Mouse (Mus musculus) heart, embryonic 13.5 days (tissue): Measurements from ENCODE around the gene 4933400A11Rik. TPM values are rescaled to one million over a fixed set of nuclear protein-coding genes. Genes with fewer than 3 reads are reported as not detected.
A peak's percentile ranks its signal among the peaks of the same experiment; 100 is the strongest.

ENCODE experiments used
- ATAC-seq: fragments of 200-750 bp; cut with Nextera tagmentation; 2 replicates; pipeline ENCODE4 v1.8.0; 2017; ENCODE audit warnings: moderate TSS enrichment; ENCODE audit not compliant: insufficient number of reproducible peaks, low FRiP score, low TSS enrichment; ENCODE audit errors: extremely low read depth
- H3K27ac ChIP-seq: fragments of 300-500 bp; sonication (generic); replicated peaks from 2 replicates; pipeline ENCODE4 v1.5.1; 2015; ENCODE audit warnings: moderate library complexity, mild to moderate bottlenecking, inconsistent platforms
- H3K27me3 ChIP-seq: fragments of 300-500 bp; sonication (generic); replicated peaks from 2 replicates; pipeline ENCODE4 v1.6.1; 2015; ENCODE audit warnings: mild to moderate bottlenecking, inconsistent platforms
- H3K36me3 ChIP-seq: fragments of 300-500 bp; sonication (generic); 2 replicates; pipeline ENCODE4 v1.6.1; 2015; ENCODE audit warnings: mild to moderate bottlenecking, inconsistent platforms
- H3K4me1 ChIP-seq: fragments of 300-500 bp; sonication (generic); 2 replicates; pipeline ENCODE4 v1.6.1; 2015; ENCODE audit warnings: inconsistent platforms
- H3K4me2 ChIP-seq: fragments of 300-500 bp; sonication (generic); 2 replicates; pipeline ENCODE4 v1.6.1; 2015; ENCODE audit warnings: inconsistent platforms, mild to moderate bottlenecking, moderate library complexity
- H3K4me3 ChIP-seq: fragments of 300-500 bp; sonication (generic); 2 replicates; pipeline ENCODE4 v1.5.1; 2015; ENCODE audit warnings: moderate library complexity, mild to moderate bottlenecking, inconsistent platforms
- H3K9ac ChIP-seq: fragments of 300-500 bp; sonication (generic); 2 replicates; pipeline ENCODE4 v1.6.1; 2015; ENCODE audit warnings: inconsistent platforms, mild to moderate bottlenecking, moderate library complexity
- H3K9me3 ChIP-seq: fragments of 300-500 bp; sonication (generic); 2 replicates; pipeline ENCODE4 v1.6.1; 2016; ENCODE audit warnings: inconsistent platforms
- whole genome bisulfite sequencing: fragments of 180-500 bp; shearing (Covaris S2); methylation state at CpG from one replicate; pipeline ENCODE4 v1.1.7; 2015; ENCODE audit warnings: mixed read lengths; 5-methylcytosine and 5-hydroxymethylcytosine counted together
- polyA plus RNA-seq: library from polyadenylated mRNA; unstranded; fragments of >200 nt; fragmentation: Nextera tagmentation; extraction: Ambion mirVana; gene quantifications from 2 replicates; pipeline ENCODE4 v1.2.1, GENCODE M21; 2015

4933400A11Rik gene
- polyA plus RNA-seq = 0.24 TPM in 2 replicates

DNA sequence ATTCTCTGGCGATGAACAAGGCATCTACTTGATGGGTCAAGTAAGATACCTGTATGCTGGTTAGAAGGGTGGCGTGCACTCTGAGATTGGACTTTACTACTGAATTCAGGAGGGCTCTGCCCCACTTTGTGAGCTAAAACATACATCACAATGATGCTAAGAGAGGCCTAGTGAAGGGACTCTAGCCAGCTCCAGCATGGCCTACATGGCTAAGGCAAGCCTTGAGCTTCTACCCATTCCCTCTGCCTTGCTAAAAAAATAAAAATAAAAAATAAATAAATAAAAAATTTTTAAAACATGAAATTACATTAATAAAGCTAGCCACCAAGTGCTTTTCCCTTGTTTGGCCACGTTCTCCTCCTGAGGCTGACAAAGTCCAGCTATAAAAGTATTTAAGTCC is at the start of gene 4933400A11Rik:
Gene 4933400A11Rik (minus strand): TSS at position 101 of the 400 bp plus-strand sequence.
- H3K9me3 ChIP-seq = no peaks in the 10 kb centered on the region
- H3K36me3 ChIP-seq = no peaks in the 10 kb centered on the region
- no peak within 1 kb of the TSS for H3K4me3 ChIP-seq
- no peak within 1 kb of the TSS for H3K9ac ChIP-seq
- no peaks in the 10 kb centered on the region for H3K4me1 ChIP-seq
- H3K27me3 ChIP-seq = 0 out of 2 replicates have a peak, but pooled peaks cover 5% of the 10 kb centered on the region
- 84% methylated on average over 3 of the region's 3 CpGs for WGBS
- no peak within 1 kb of the TSS for H3K4me2 ChIP-seq
- ATAC-seq = no peak
- no peak within 1 kb of the TSS for H3K27ac ChIP-seq

GRCm38 (mm10) chrX:169828136-169828535 is 48.7 kb upstream of the 4933400A11Rik start:
- H3K9ac ChIP-seq = no peak overlapping the region
- H3K27me3 ChIP-seq = peaks cover 13% of the 10 kb centered on the region
- WGBS = 34% methylated on average over 5 of the region's 5 CpGs
- no peak overlapping the region for H3K27ac ChIP-seq
- 0 out of 2 replicates have a peak, but pooled peaks cover 5% of the 10 kb centered on the region for H3K4me1 ChIP-seq
- no peak overlapping the region for H3K4me3 ChIP-seq
- ATAC-seq = no peak
- H3K4me2 ChIP-seq = no peak overlapping the region; the same call in 1 of the 2 replicates
- H3K36me3 ChIP-seq = no peaks in the 10 kb centered on the region
- H3K9me3 ChIP-seq = no peaks in the 10 kb centered on the region

DNA sequence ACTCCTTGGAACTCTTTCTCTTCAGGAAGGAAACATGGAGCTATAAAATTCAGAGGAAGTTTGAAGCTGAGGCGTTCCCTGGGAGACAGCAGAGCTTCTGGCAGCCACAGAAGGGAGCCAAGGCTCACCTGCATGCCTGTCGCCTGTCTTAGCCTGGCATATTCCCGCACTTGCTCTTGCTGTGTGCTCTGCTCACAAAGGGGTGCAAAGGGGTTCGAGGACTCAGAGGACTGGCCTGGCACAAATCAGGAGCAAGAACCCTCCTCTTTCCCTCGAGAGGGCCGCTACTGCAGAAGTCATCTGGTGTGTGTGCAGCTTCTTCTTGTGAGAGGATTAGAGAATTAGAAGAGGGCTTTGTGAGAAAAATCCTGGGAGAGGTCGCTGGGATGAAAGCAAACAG is 48.3 kb upstream of the 4933400A11Rik start:
- Histone ChIP-seq H3K4me1 (0 out of 2 replicates have a peak, but pooled peaks cover 5% of the 10 kb centered on the region), H3K36me3 (no peaks in the 10 kb centered on the region), H3K27me3 (peaks cover 9% of the 10 kb centered on the region), H3K27ac (no peak overlapping the region), H3K9ac (no peak overlapping the region), H3K4me3 (no peak overlapping the region), H3K9me3 (no peaks in the 10 kb centered on the region), H3K4me2 (no peak overlapping the region)
- no peak for ATAC-seq
- WGBS = 30% methylated on average over 7 of the region's 7 CpGs

GRCm38 (mm10) chrX:169826947-169827346 is 47.5 kb upstream of the 4933400A11Rik start:
- ATAC-seq = no peak
- Histone ChIP-seq H3K9me3 (no peaks in the 10 kb centered on the region), H3K4me2 (no peak overlapping the region), H3K9ac (no peak overlapping the region), H3K4me3 (no peak overlapping the region), H3K36me3 (no peaks in the 10 kb centered on the region), H3K4me1 (0 out of 2 replicates have a peak, but pooled peaks cover 5% of the 10 kb centered on the region), H3K27me3 (peaks cover 9% of the 10 kb centered on the region), H3K27ac (no peak overlapping the region)
- 59% methylated on average over 10 of the region's 10 CpGs for WGBS

GRCm38 (mm10) chrX:169813673-169814072 is 34.2 kb upstream of the 4933400A11Rik start:
- Histone ChIP-seq H3K9me3 (no peaks in the 10 kb centered on the region), H3K9ac (no peak overlapping the region), H3K36me3 (no peaks in the 10 kb centered on the region), H3K27me3 (peaks cover 4% of the 10 kb centered on the region; the same call in 1 of the 2 replicates), H3K4me3 (no peak overlapping the region), H3K4me2 (no peak overlapping the region), H3K27ac (no peak overlapping the region), H3K4me1 (no peaks in the 10 kb centered on the region)
- ATAC-seq = no peak
- WGBS = 27% methylated on average over 1 of the region's 1 CpGs

- no peak overlapping the region for H3K9ac ChIP-seq
- H3K9me3 ChIP-seq = no peaks in the 10 kb centered on the region
- no peak overlapping the region for H3K4me2 ChIP-seq
- peaks cover 4% of the 10 kb centered on the region; the same call in 1 of the 2 replicates for H3K27me3 ChIP-seq
- no peak overlapping the region for H3K4me3 ChIP-seq
- 68% methylated on average over 2 of the region's 2 CpGs for WGBS
- H3K27ac ChIP-seq = no peak overlapping the region
- H3K36me3 ChIP-seq = no peaks in the 10 kb centered on the region
- ATAC-seq = no peak
- no peaks in the 10 kb centered on the region for H3K4me1 ChIP-seq
These were observed 32.3 kb upstream of the 4933400A11Rik start for GRCm38 (mm10) chrX:169811783-169812182.

- H3K27me3 ChIP-seq = peaks cover 4% of the 10 kb centered on the region; the same call in 1 of the 2 replicates
- no peaks in the 10 kb centered on the region for H3K9me3 ChIP-seq
- H3K27ac ChIP-seq = no peak overlapping the region
- no peak overlapping the region for H3K4me3 ChIP-seq
- no peaks in the 10 kb centered on the region for H3K36me3 ChIP-seq
- 55% methylated on average over 5 of the region's 5 CpGs for WGBS
- H3K4me1 ChIP-seq = no peaks in the 10 kb centered on the region
- no peak overlapping the region for H3K9ac ChIP-seq
- no peak for ATAC-seq
- no peak overlapping the region for H3K4me2 ChIP-seq
These were observed 31.9 kb upstream of the 4933400A11Rik start for GRCm38 (mm10) chrX:169811318-169811717.

- Histone ChIP-seq H3K4me3 (no peak overlapping the region), H3K36me3 (no peaks in the 10 kb centered on the region), H3K4me1 (no peaks in the 10 kb centered on the region), H3K9me3 (no peaks in the 10 kb centered on the region), H3K4me2 (no peak overlapping the region), H3K27me3 (no peaks in the 10 kb centered on the region), H3K9ac (no peak overlapping the region), H3K27ac (no peak overlapping the region)
- no peak for ATAC-seq
- 75% methylated on average over 3 of the region's 3 CpGs for WGBS
These were observed 28.3 kb upstream of the 4933400A11Rik start for GRCm38 (mm10) chrX:169807744-169808143.

DNA sequence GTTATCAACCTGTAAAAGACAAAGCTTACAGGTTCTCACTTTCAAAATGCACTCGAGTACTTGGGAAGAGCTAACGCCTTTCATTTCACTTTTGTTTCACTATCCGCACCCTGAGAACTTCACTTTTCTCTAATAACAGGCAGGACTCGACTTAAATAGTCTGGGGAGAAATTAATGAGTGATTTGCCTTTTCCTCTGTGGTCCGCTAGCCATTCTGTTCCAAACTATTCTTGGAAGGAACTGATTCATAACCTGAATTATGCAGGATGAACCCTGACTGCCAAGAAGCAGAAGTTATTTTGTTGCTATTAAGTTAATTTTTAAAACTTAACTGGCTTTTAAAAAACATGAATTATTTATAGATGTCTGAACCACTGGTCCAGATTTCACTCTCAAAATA is 26.4 kb upstream of the 4933400A11Rik start:
- no peak overlapping the region for H3K4me2 ChIP-seq
- no peak overlapping the region for H3K9ac ChIP-seq
- no peak for ATAC-seq
- WGBS = 64% methylated on average over 5 of the region's 5 CpGs
- H3K36me3 ChIP-seq = no peaks in the 10 kb centered on the region
- H3K27me3 ChIP-seq = no peaks in the 10 kb centered on the region
- H3K4me1 ChIP-seq = no peaks in the 10 kb centered on the region
- no peaks in the 10 kb centered on the region for H3K9me3 ChIP-seq
- no peak overlapping the region for H3K27ac ChIP-seq
- H3K4me3 ChIP-seq = no peak overlapping the region

DNA sequence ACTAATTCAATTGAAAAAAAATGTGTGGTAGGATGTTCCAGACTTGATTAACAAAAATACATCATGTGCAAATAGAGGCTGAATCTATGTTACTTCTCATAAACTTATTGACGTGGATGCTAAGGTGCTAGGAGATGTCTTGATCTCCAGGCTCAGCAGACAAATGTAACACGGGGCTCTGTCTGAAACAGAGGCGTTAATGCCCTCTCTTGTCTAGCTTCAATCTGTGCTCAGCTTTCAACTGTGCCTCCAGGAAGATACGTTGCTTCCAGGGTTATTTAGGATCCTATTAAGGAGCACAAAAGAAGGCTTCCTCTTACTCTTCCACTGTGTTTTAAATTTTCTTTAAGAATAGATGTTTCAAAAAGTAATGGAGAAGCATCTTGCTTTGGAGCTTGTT is 20.8 kb upstream of the 4933400A11Rik start:
- Histone ChIP-seq H3K4me2 (no peak overlapping the region), H3K36me3 (no peaks in the 10 kb centered on the region), H3K27me3 (no peaks in the 10 kb centered on the region; the same call in 1 of the 2 replicates), H3K4me1 (no peaks in the 10 kb centered on the region), H3K27ac (no peak overlapping the region), H3K4me3 (no peak overlapping the region), H3K9ac (no peak overlapping the region), H3K9me3 (no peaks in the 10 kb centered on the region)
- WGBS = 44% methylated on average over 4 of the region's 4 CpGs
- ATAC-seq = no peak

- H3K9ac ChIP-seq = 0 out of 2 replicates have a peak overlapping the region, but pooled peaks have one; percentile 54
- H3K4me2 ChIP-seq = peak overlapping the region; percentile 42
- 3% methylated on average over 11 of the region's 11 CpGs for WGBS
- peak overlapping the region; percentile 43 for H3K4me3 ChIP-seq
- H3K36me3 ChIP-seq = no peaks in the 10 kb centered on the region
- H3K9me3 ChIP-seq = no peaks in the 10 kb centered on the region
- no peaks in the 10 kb centered on the region for H3K4me1 ChIP-seq
- no peak overlapping the region for H3K27ac ChIP-seq
- no peak for ATAC-seq
- H3K27me3 ChIP-seq = no peaks in the 10 kb centered on the region; the same call in 1 of the 2 replicates
These were observed 19.7 kb upstream of the 4933400A11Rik start for GRCm38 (mm10) chrX:169798987-169799680.

DNA sequence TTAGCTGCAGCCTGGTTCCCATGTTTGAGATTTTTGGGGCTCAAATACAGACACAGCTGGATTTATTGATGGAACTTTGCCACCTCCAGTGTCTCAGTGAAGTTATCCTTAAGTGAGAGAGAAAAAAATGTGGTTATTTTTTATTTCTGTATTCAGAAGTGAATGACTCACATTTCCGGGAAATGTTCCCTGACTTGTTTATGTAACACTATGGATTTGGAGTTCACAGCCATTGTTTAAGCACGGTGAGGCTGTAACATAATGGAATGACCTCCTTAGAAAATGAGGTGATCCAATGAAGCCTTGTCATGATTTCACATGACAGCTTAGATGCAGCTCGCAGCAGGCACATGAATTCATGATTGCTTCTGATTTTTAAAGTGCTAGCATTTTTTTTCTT is 17.7 kb upstream of the 4933400A11Rik start:
- no peaks in the 10 kb centered on the region for H3K36me3 ChIP-seq

More for the DNA sequence above, 17.7 kb upstream of the 4933400A11Rik start:
- ATAC-seq = no peak
- no peaks in the 10 kb centered on the region for H3K4me1 ChIP-seq
- 52% methylated on average over 3 of the region's 3 CpGs for WGBS
- H3K4me3 ChIP-seq = no peak overlapping the region
- no peaks in the 10 kb centered on the region for H3K9me3 ChIP-seq
- no peak overlapping the region for H3K4me2 ChIP-seq
- H3K9ac ChIP-seq = no peak overlapping the region
- H3K27me3 ChIP-seq = no peaks in the 10 kb centered on the region; the same call in 1 of the 2 replicates
- H3K27ac ChIP-seq = no peak overlapping the region
